Mouse (Mus musculus) neural tube, embryonic 12.5 days (tissue): ENCODE data around the gene C1qtnf2. TPM values are rescaled to one million over a fixed set of nuclear protein-coding genes. Genes with fewer than 3 reads are reported as not detected.
A peak's percentile ranks its signal among the peaks of the same experiment; 100 is the strongest.

Experiments used
- ATAC-seq: fragments of 200-750 bp; cut with Nextera tagmentation; 2 replicates; pipeline ENCODE4 v1.8.0; 2017; ENCODE audit warnings: low read depth, mild to moderate bottlenecking, moderate TSS enrichment, moderate library complexity; ENCODE audit not compliant: low FRiP score
- H3K27ac ChIP-seq: fragments of 300-500 bp; sonication (generic); 2 replicates; pipeline ENCODE4 v1.5.1; 2016
- H3K27me3 ChIP-seq: fragments of 300-500 bp; sonication (generic); replicated peaks from 2 replicates; pipeline ENCODE4 v1.6.1; 2016; ENCODE audit warnings: mild to moderate bottlenecking
- H3K36me3 ChIP-seq: fragments of 300-500 bp; sonication (generic); 2 replicates; pipeline ENCODE4 v1.6.1; 2016; ENCODE audit warnings: mild to moderate bottlenecking
- H3K4me1 ChIP-seq: fragments of 300-500 bp; sonication (generic); 2 replicates; pipeline ENCODE4 v1.6.1; 2016
- H3K4me2 ChIP-seq: fragments of 300-500 bp; sonication (generic); replicated peaks from 2 replicates; pipeline ENCODE4 v1.6.1; 2016; ENCODE audit warnings: mild to moderate bottlenecking
- H3K4me3 ChIP-seq: fragments of 300-500 bp; sonication (generic); 2 replicates; pipeline ENCODE4 v1.5.1; 2016
- H3K9ac ChIP-seq: fragments of 300-500 bp; sonication (generic); 2 replicates; pipeline ENCODE4 v1.6.1; 2016; ENCODE audit warnings: mild to moderate bottlenecking
- H3K9me3 ChIP-seq: fragments of 300-500 bp; sonication (generic); 2 replicates; pipeline ENCODE4 v1.6.1; 2016; ENCODE audit warnings: mild to moderate bottlenecking
- WGBS: fragments of 180-500 bp; shearing (Covaris S2); methylation state at CpG from one replicate; pipeline ENCODE4 v1.1.7; 2016; 5-methylcytosine and 5-hydroxymethylcytosine counted together
- polyA plus RNA-seq: library from polyadenylated mRNA; unstranded; fragments of >200 nt; fragmentation: Nextera tagmentation; extraction: Ambion mirVana; gene quantifications from 2 replicates; pipeline ENCODE4 v1.2.1, GENCODE M21; 2016

Gene C1qtnf2
- polyA plus RNA-seq, 1 experiment from 2014 or later, result 6.3 TPM

DNA sequence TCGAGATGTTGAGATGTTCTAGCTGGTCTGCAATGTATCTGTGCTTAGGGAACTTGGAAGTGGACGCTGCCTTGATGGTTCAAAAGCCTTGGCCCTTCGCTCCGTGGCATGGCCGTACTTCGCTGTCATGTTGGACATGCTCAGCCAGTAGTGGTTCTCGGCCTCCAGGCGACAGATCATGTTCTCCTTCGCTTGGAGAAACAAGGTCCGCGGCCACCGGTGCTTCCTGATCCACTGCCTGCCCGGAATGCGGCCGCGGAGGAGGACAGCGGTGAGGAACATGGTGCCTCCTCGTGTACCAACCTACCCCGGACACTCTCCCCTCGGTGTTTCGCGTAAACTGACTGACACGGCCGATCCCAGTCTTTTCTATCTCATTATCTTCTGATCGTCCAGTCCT, 10.9 kb upstream of the C1qtnf2 start:
- no peak overlapping the region for H3K27ac ChIP-seq
- 94% methylated on average over 25 of the region's 25 CpGs for WGBS
- no peaks in the 10 kb centered on the region for H3K4me1 ChIP-seq
- no peaks in the 10 kb centered on the region for H3K27me3 ChIP-seq
- ATAC-seq, result no peak
- no peaks in the 10 kb centered on the region for H3K36me3 ChIP-seq
- no peak overlapping the region for H3K9ac ChIP-seq
- no peak overlapping the region for H3K4me3 ChIP-seq
- H3K4me2 ChIP-seq, result no peak overlapping the region
- 0 out of 2 replicates have a peak, but pooled peaks cover 5% of the 10 kb centered on the region for H3K9me3 ChIP-seq

- no peak overlapping the region for H3K4me2 ChIP-seq
- H3K9me3 ChIP-seq, result no peaks in the 10 kb centered on the region
- H3K4me1 ChIP-seq, result peaks cover 8% of the 10 kb centered on the region
- ATAC-seq, result no peak
- WGBS, result 75% methylated on average over 5 of the region's 5 CpGs
- no peaks in the 10 kb centered on the region for H3K27me3 ChIP-seq
- no peak overlapping the region for H3K27ac ChIP-seq
- no peaks in the 10 kb centered on the region for H3K36me3 ChIP-seq
- no peak overlapping the region for H3K4me3 ChIP-seq
- no peak overlapping the region for H3K9ac ChIP-seq
Observed at GRCm38 (mm10) chr11:43470118-43470517, 4.0 kb upstream of the C1qtnf2 start.

GRCm38 (mm10) chr11:43470881-43471820, 2.9 kb upstream of the C1qtnf2 start:
- no peak overlapping the region for H3K27ac ChIP-seq
- H3K36me3 ChIP-seq, result no peaks in the 10 kb centered on the region
- no peaks in the 10 kb centered on the region for H3K9me3 ChIP-seq
- H3K27me3 ChIP-seq, result no peaks in the 10 kb centered on the region
- H3K4me1 ChIP-seq, result peaks cover 8% of the 10 kb centered on the region
- ATAC-seq, result no peak
- WGBS, result 68% methylated on average over 6 of the region's 6 CpGs
- H3K9ac ChIP-seq, result no peak overlapping the region
- H3K4me3 ChIP-seq, result no peak overlapping the region
- H3K4me2 ChIP-seq, result no peak overlapping the region

DNA sequence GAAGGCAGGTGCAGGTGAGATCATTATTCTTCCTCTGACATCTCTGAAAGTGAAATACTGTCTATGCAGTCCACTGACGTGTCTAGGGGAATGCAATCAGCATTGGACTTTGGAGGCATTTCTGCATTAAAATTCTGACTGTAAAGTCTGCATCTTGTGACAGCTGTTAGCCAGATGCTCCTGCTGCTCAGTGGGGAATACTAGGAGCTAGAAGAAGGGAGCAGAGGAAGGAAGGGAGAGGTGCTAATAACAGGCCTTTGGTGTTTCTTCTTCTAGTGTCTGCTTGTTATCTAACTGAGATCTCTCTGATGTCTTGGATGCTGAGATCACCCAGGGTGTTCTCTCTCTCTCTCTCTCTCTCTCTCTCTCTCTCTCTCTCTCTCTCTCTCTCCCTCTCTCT, 961 bp upstream of the C1qtnf2 start:
- Histone ChIP-seq H3K4me2 (no peak overlapping the region), H3K4me3 (no peak overlapping the region), H3K9ac (no peak overlapping the region), H3K27me3 (no peaks in the 10 kb centered on the region), H3K9me3 (no peaks in the 10 kb centered on the region), H3K27ac (no peak overlapping the region), H3K4me1 (peaks cover 8% of the 10 kb centered on the region), H3K36me3 (no peaks in the 10 kb centered on the region)
- 55% methylated on average over 1 of the region's 1 CpGs for WGBS
- no peak for ATAC-seq

DNA sequence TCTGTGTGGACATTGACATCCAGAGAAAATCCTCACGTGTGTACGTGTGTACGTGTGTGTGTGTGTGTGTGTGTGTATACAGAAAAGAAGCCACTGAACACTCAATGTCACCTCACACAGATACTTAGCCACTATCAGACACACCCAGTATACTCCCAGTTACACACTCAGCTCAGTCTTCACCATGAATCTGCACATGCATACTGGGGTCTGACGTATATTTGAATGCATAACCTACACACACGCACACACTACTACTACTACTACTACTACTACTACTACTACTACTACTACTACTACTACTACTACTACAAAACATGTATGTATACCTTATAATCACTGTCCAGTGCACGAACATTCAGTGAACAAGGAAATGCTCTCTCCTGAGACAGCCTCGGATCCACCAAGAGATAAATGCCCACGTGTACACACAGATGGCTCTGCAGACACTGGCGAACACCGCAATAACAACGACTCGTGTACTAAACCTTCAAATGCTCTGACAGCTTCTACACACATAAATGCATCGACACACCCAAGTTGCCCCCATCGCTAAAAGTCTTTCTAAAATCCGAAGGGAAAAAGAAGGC, 346 bp upstream of the C1qtnf2 start:
- Histone ChIP-seq H3K27ac (no peak overlapping the region), H3K4me1 (peaks cover 8% of the 10 kb centered on the region), H3K4me2 (peak overlapping the region; percentile 71), H3K27me3 (no peaks in the 10 kb centered on the region), H3K4me3 (peak overlapping the region; percentile 26; the same call in 1 of the 2 replicates), H3K9me3 (no peaks in the 10 kb centered on the region), H3K36me3 (no peaks in the 10 kb centered on the region), H3K9ac (peak overlapping the region; percentile 52)
- 57% methylated on average over 15 of the region's 15 CpGs for WGBS
- ATAC-seq, result peak; percentile 62; the same call in 1 of the 2 replicates

GRCm38 (mm10) chr11:43479376-43479775, 5.3 kb downstream of the C1qtnf2 start:
- WGBS, result 93% methylated on average over 3 of the region's 3 CpGs
- Histone ChIP-seq H3K4me3 (no peak overlapping the region), H3K36me3 (no peaks in the 10 kb centered on the region), H3K27me3 (no peaks in the 10 kb centered on the region), H3K9ac (no peak overlapping the region), H3K27ac (no peak overlapping the region), H3K9me3 (no peaks in the 10 kb centered on the region), H3K4me2 (no peak overlapping the region), H3K4me1 (peaks cover 3% of the 10 kb centered on the region)
- no peak for ATAC-seq

DNA sequence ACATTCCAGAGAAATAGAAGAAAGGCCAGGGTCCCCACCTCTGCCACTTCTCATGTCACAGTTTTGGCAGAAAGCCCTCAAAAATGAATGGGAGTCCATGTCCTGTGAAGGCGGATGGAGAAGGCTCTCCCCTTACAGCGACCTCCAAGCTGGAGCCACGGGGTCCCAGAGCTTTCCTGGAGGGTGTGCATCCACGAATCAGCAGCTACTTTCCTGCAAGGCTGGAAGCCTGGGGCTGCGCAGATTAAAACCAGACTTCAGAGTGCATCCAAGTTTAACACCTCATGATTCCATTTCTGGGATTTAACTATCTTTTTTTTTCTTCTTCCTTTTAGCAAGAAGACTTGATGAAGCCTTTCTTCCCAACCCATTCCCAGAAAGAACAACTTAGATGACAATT, 6.5 kb downstream of the C1qtnf2 start:
- H3K4me2 ChIP-seq, result no peak overlapping the region
- no peaks in the 10 kb centered on the region; the same call in 1 of the 2 replicates for H3K4me1 ChIP-seq
- no peak overlapping the region for H3K9ac ChIP-seq
- no peaks in the 10 kb centered on the region for H3K36me3 ChIP-seq
- 61% methylated on average over 5 of the region's 5 CpGs for WGBS
- H3K9me3 ChIP-seq, result no peaks in the 10 kb centered on the region
- no peak for ATAC-seq
- no peak overlapping the region for H3K27ac ChIP-seq
- H3K27me3 ChIP-seq, result no peaks in the 10 kb centered on the region
- H3K4me3 ChIP-seq, result no peak overlapping the region

GRCm38 (mm10) chr11:43481672-43482522, 7.8 kb downstream of the C1qtnf2 start:
- H3K4me1 ChIP-seq, result no peaks in the 10 kb centered on the region; the same call in 1 of the 2 replicates
- H3K4me2 ChIP-seq, result no peak overlapping the region
- H3K27me3 ChIP-seq, result no peaks in the 10 kb centered on the region
- no peak for ATAC-seq
- H3K9me3 ChIP-seq, result no peaks in the 10 kb centered on the region
- H3K27ac ChIP-seq, result no peak overlapping the region
- 71% methylated on average over 3 of the region's 3 CpGs for WGBS
- H3K9ac ChIP-seq, result no peak overlapping the region
- no peaks in the 10 kb centered on the region for H3K36me3 ChIP-seq
- H3K4me3 ChIP-seq, result no peak overlapping the region

DNA sequence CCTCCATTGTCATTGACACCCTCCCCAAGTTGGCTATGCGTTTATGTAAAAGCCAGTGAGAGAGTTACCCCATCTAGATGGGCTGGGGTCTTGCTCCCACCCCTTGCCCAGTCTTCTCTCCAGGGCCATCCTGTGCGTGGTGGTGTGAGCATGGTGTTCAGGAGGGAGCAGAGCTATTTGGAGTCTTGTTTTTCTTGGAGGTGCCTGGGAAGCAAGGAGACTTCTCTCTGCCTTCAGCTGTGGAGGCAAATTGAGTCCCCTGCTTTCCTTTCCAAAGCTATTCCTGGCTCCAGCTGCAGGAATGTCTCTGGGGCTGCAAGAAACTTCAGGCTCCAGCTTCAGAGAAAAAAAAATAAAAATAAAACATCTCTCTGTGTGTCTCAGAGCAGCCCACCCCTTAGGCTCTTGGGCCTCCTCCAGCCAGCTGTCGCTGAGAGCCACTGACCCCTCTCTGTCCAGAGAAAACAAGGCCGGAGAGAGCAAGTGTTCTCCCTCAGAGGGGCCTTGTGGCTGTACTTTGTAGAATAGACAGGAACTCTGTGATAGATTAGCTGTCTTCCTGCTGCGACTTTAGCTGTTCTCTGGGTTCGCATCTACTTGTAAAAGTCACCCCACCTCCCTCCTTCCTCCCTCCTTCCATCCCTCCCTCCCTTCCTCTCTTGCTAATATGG, 9.2 kb downstream of the C1qtnf2 start:
- 45% methylated on average over 6 of the region's 6 CpGs for WGBS
- no peaks in the 10 kb centered on the region for H3K36me3 ChIP-seq
- H3K9ac ChIP-seq, result no peak overlapping the region
- H3K4me2 ChIP-seq, result no peak overlapping the region
- no peak for ATAC-seq
- H3K27me3 ChIP-seq, result no peaks in the 10 kb centered on the region
- no peaks in the 10 kb centered on the region; the same call in 1 of the 2 replicates for H3K4me1 ChIP-seq
- H3K9me3 ChIP-seq, result no peaks in the 10 kb centered on the region
- no peak overlapping the region for H3K27ac ChIP-seq
- no peak overlapping the region for H3K4me3 ChIP-seq

GRCm38 (mm10) chr11:43484057-43484456, 10.0 kb downstream of the C1qtnf2 start:
- ATAC-seq, result no peak
- Histone ChIP-seq H3K4me3 (no peak overlapping the region), H3K9ac (no peak overlapping the region), H3K36me3 (no peaks in the 10 kb centered on the region), H3K9me3 (no peaks in the 10 kb centered on the region), H3K27me3 (no peaks in the 10 kb centered on the region), H3K4me2 (no peak overlapping the region), H3K4me1 (no peaks in the 10 kb centered on the region; the same call in 1 of the 2 replicates), H3K27ac (no peak overlapping the region)
- 84% methylated on average over 4 of the region's 4 CpGs for WGBS

DNA sequence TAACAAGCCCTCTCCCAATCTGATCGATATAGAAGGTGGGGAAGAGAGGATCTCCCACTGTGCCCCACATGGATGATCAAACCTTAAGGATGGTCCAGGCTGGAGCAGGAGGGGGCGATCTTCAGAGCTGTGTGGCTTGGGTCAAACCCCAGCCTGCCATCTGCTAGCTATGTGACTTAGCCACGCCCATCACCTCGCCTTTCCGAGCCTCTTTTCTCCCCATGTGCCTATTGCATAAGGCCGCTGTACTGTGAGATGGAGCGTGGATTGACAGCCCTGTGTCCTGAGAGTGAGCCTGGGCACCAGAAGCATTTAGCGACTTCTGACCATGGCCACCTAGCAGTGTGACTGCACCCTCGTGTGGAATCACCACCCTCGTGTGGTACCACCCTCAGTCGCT, 10.6 kb downstream of the C1qtnf2 start:
- Histone ChIP-seq H3K9ac (no peak overlapping the region), H3K4me1 (no peaks in the 10 kb centered on the region; the same call in 1 of the 2 replicates), H3K36me3 (no peaks in the 10 kb centered on the region), H3K4me2 (0 out of 2 replicates have a peak overlapping the region, but pooled peaks have one; percentile 1), H3K9me3 (no peaks in the 10 kb centered on the region), H3K27me3 (no peaks in the 10 kb centered on the region), H3K4me3 (no peak overlapping the region), H3K27ac (no peak overlapping the region)
- WGBS, result 46% methylated on average over 11 of the region's 11 CpGs
- no peak for ATAC-seq
